Mouse (Mus musculus) spleen, adult 2 months (tissue): ENCODE measurements around the gene Gas7.

Experiments
- CTCF ChIP-seq: fragments of 200-500 bp; IDR thresholded peaks from 2 replicates; pipeline ENCODE4 v1.5.1; 2011; ENCODE audit warnings: mild to moderate bottlenecking, inconsistent platforms; ENCODE audit not compliant: insufficient read depth, insufficient read length, insufficient replicate concordance; ENCODE audit errors: extremely low read depth
- POLR2A ChIP-seq: fragments of 200-500 bp; IDR thresholded peaks from 2 replicates; pipeline ENCODE4 v1.6.1; 2011; ENCODE audit warnings: low read depth, low read length, inconsistent platforms

- TF ChIP-seq POLR2A (no peak), CTCF (no peak)
Measured at GRCm38 (mm10) chr11:67586231-67586994, 131.2 kb downstream of the Gas7 start.
